Mouse (Mus musculus) Muller cell, postnatal 12 days (primary cell): ENCODE results near the gene Ercc8.
A peak's percentile ranks its signal among the peaks of the same experiment; 100 is the strongest.

Experiments used
- DNase-seq: peaks from one replicate; pipeline ENCODE4 v3.0.0-alpha.2; 2015; ENCODE audit errors: inconsistent ontology term

The Ercc8 gene

GRCm38 (mm10) chr13:108157156-108157555, 1.4 kb upstream of the Ercc8 start:
- no peak for DNase-seq

GRCm38 (mm10) chr13:108157732-108158464, 633 bp upstream of the Ercc8 start:
- no peak for DNase-seq

- no peak for DNase-seq
Measured at GRCm38 (mm10) chr13:108159241-108159575, 677 bp downstream of the Ercc8 start.

GRCm38 (mm10) chr13:108159963-108160362, 1.4 kb downstream of the Ercc8 start:
- DNase-seq, result no peak

- no peak for DNase-seq
Measured at GRCm38 (mm10) chr13:108163912-108164311, 5.4 kb downstream of the Ercc8 start.

- no peak for DNase-seq
Measured at GRCm38 (mm10) chr13:108164621-108165020, 6.1 kb downstream of the Ercc8 start.

- DNase-seq, result no peak
Measured at GRCm38 (mm10) chr13:108170002-108170401, 11.5 kb downstream of the Ercc8 start.

- no peak for DNase-seq
Measured at GRCm38 (mm10) chr13:108170511-108170910, 12.0 kb downstream of the Ercc8 start.

- DNase-seq, result no peak
Measured at GRCm38 (mm10) chr13:108179618-108180017, 21.1 kb downstream of the Ercc8 start.

GRCm38 (mm10) chr13:108180821-108181220, 22.3 kb downstream of the Ercc8 start:
- DNase-seq, result no peak

GRCm38 (mm10) chr13:108184743-108185255, 26.3 kb downstream of the Ercc8 start:
- DNase-seq, result no peak

- DNase-seq, result no peak
Measured at GRCm38 (mm10) chr13:108185530-108185929, 27.0 kb downstream of the Ercc8 start.

- DNase-seq, result no peak
Measured at GRCm38 (mm10) chr13:108187994-108188393, 29.5 kb downstream of the Ercc8 start.

- peak; percentile 36 for DNase-seq
Measured at GRCm38 (mm10) chr13:108191074-108191720, 32.7 kb downstream of the Ercc8 start.

GRCm38 (mm10) chr13:108195474-108195873, 36.9 kb downstream of the Ercc8 start:
- no peak for DNase-seq

- no peak for DNase-seq
Measured at GRCm38 (mm10) chr13:108204857-108205256, 46.3 kb downstream of the Ercc8 start.

GRCm38 (mm10) chr13:108207447-108207846, 48.9 kb downstream of the Ercc8 start:
- DNase-seq, result no peak

GRCm38 (mm10) chr13:108208090-108208489, 49.6 kb downstream of the Ercc8 start:
- no peak for DNase-seq

GRCm38 (mm10) chr13:108210960-108211359, 52.4 kb downstream of the Ercc8 start:
- DNase-seq, result no peak

GRCm38 (mm10) chr13:108212397-108213018, 54.0 kb downstream of the Ercc8 start:
- no peak for DNase-seq

- DNase-seq, result peak; percentile 86
Measured at GRCm38 (mm10) chr13:108214081-108214484, 55.6 kb downstream of the Ercc8 start, which contains the start of gene Elovl7. Gene Elovl7 (plus strand): TSS chr13:108214404.

GRCm38 (mm10) chr13:108214485-108215107, 56.1 kb downstream of the Ercc8 start:
- peak; percentile 58 for DNase-seq
